Mouse (Mus musculus): ENCODE measurements at regions not wholly inside any gene's neighbourhood (a gene's known extent, or its start where the extent isn't known, plus 50 kb on each side); places are given as distances from the start of the nearest gene placed in this dataset.

DNA sequence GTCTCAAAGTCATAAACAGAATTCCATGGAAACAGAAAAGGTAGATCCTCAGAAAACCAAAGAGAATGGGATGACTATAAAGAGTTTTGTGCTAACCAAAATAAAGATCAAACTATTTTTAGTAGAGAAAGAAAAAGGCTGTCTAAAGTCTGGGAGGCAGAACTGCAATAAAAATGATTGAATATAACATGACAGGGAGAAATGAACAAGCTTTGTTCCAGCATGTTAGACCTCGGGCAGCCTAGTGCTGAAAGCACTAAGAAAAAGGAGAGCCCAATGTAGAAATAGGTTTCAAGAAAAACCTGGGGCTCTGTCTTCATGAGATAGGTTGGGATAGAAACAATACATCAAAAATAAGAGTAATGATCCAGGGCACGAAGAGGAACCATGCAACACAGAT lies 135.4 kb upstream of the Pcdh7 start:
- DNase-seq (ENCODE audit: low spot score) = no peak

DNA sequence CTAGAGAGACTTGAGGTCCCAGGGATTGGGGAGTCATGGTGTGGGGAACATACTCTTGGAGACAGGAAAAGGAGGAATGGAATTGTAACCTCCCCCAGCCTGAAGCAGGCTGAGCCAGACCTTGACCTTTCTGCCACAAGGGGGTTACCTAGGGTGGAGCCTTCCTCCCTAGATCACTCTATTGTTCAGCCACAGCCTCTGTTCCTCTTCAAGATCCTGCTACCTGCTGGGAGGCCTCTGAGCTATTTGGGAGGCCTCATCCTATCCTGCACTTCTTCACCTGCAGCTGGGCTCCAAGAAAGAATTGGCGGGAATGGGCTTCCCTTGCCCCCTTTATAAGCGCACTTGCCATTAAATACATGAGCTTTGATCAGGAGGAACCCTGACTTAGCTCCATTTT lies 130.8 kb upstream of the Pcdh7 start:
- DNase-seq (ENCODE audit: low spot score) = no peak

DNA sequence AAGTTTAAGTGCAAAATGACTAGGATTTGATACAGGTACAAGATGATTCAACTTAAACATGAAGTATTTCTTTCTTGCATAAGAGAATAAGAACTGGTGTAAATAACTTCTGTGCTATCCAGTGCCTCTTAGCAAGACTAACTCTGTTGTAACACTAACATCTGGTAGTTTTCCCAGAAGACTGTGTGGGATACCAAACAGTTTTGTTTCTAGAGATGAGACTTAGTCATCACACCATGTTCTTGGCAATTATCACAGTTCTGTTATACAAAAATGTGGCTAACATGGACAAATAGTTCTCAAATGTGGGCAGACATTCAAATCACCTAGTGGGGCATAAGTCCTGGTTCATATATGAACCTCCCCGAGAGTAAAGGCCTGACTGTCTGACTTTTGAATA lies 121.8 kb upstream of the Pcdh7 start:
- peak; percentile 10 for DNase-seq (ENCODE audit: low spot score)

DNA sequence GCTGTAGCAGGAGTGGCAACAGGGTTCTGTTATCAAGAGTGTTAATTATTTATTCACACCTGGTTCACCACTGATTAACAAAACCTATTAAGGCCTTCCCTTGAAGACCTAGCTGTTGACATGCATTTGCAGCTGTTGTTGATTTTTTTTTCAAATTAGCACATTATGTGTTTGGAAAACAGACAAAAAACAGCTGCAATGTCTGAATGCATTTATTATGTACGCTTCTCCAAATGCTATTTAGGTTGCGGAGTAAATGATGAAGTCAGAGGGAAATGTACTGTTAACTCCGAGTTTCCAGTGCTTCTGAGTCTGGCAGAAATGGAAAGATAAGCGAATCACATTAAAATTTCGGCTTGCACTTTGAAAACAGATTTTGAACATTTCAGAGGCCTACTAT lies 120.7 kb upstream of the Pcdh7 start:
- DNase-seq (ENCODE audit: low spot score) = no peak

DNA sequence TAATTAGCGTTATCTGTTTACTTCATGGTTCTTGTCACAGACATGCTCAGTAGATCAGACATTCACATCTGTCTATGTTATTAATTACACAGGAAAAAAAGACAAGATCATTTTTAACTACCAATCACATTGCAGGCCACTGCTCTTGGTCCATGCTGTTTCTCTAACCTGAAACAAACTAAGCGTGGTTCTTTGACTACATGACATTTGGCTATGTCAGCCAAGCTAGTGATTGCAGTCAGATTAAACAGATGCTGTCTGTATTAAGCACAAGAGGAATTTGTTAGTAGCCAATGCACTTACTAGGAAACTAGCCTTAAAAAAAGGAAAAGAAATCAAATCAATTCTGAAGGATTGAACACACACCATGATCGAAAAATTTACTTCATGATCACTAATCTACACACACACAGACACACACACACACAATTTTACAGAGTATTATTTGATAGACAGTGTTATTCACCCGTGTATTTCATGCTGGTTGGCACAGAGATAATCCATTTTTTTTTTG lies 119.5 kb upstream of the Pcdh7 start:
- no peak for DNase-seq (ENCODE audit: low spot score)

Measured in left cerebral cortex, adult 11 months (tissue).